Mouse (Mus musculus): ENCODE data around the gene Cyp4a32. TPM values are rescaled to one million over a fixed set of nuclear protein-coding genes. Genes with fewer than 3 reads are reported as not detected.
"Not testable (repeated sequence)": the region's sequence is repeated elsewhere in the genome, so short reads cannot be mapped to it uniquely, and the experiment has no call there.

Cyp4a32 gene
- polyA plus RNA-seq, 1 experiment from 2014 or later, result not detected

DNA sequence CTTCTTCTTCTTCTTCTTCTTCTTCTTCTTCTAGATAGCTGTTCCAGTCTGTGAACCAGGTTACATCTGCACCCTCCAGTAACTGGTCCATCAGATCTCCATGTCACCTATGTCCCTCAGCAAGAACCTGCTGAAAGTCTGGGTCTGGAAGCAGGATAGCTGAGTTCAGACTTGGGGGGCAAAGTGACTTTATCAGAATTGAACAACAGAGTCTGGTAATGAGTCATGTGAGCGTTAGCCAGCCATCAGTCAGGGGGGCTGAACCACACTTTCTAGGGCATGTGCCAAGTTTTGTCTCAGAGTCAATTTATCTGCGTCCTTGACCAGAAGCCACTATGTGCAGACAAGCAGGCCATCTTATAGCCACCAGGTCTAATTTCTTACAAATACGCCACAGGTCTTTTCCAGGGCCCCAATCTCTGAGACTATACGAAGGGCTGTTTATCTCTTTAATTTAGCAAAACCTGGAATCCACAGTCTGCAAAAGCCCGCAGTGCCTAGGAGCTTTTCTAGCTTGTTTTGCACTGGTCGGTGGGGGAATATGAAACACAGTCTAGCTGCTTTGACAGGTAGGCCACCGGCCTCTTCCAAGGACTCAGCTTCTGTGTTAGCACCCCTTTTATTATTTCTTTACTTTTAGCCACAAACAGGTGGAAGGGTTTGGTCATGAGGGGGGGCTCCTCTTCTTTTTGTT is 55.2 kb downstream of the Cyp4a32 start:
- not testable (repeated sequence) for H3K9me3 ChIP-seq (ENCODE audit: low read length); H3K4me2 ChIP-seq (replicated peaks; ENCODE audit: low read depth, low read length); H3K27me3 ChIP-seq (ENCODE audit: insufficient read depth, low read length); H3K27ac ChIP-seq (ENCODE audit: low read length); H3K36me3 ChIP-seq (ENCODE audit: insufficient read depth, low read length); H3K9ac ChIP-seq (replicated peaks; ENCODE audit: low read length); ATAC-seq (ENCODE audit: low FRiP score, low TSS enrichment); H3K4me1 ChIP-seq (ENCODE audit: insufficient read depth, low read length); H3K4me3 ChIP-seq (ENCODE audit: low read length)
- 92% methylated on average over 7 of the region's 7 CpGs for WGBS

DNA sequence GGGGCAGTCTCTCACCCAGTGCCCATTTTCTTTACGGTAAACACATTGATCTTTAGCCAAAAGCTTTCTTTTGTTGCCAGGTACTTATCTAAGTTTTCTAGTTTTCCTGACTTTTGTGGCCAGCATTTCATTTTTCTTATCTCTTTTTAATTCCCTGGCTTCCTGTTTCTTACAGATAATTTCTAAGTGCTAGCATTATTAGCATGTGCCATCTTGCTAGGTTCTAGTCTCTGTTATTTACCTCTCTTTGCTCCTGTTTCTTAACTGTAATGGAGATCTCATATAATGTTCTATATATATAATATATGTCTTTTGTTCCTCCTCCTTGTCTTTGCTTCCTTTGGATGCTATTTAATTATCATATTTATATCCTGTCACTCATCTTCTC is 55.8 kb downstream of the Cyp4a32 start:
- WGBS, result 100% methylated on average over 1 of the region's 1 CpGs
- H3K9ac ChIP-seq (replicated peaks; ENCODE audit: low read length); H3K36me3 ChIP-seq (ENCODE audit: insufficient read depth, low read length); H3K27ac ChIP-seq (ENCODE audit: low read length); H3K27me3 ChIP-seq (ENCODE audit: insufficient read depth, low read length); H3K4me1 ChIP-seq (ENCODE audit: insufficient read depth, low read length); ATAC-seq (ENCODE audit: low FRiP score, low TSS enrichment); H3K9me3 ChIP-seq (ENCODE audit: low read length); H3K4me2 ChIP-seq (replicated peaks; ENCODE audit: low read depth, low read length); H3K4me3 ChIP-seq (ENCODE audit: low read length): not testable (repeated sequence)

DNA sequence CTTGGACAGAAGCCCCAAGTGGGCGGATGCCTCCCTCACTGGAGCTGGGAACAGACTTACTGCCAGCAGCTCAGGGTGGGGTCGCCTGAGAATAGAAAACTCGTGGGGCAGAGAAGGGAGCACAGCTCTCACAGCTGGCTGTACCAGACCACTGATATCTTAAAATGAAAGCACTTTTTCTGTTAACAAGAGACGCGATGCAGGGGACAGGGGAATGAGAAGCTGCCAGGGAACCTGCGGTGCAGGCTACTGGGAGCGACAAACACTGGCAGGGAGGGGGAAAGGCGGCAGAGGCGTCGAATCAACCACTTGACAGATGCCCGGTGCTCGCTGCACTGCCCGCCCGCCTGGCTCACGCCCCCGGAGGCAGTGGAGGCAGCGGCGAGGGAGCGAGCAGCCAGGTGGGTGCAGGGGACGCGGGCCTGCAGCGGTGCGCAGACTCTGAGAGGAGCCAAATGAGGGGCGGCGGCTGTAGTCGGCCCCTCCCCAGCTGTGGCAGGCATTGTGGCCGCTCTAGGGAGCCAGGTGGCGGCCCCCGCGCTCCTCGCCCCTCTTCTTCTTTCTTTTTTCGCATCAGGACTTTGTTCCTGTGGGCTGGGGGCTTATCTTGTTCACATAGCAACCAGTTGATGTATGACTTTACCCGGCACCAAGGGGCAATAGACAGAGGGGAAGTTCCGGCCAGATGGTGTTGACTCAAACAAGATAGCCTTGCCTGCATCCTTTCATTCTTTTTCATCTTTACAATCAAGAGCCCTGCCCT is 56.5 kb downstream of the Cyp4a32 start:
- H3K27ac ChIP-seq (ENCODE audit: low read length), result no peak overlapping the region
- peak overlapping the region; percentile 49 for H3K4me3 ChIP-seq (ENCODE audit: low read length)
- 2% methylated on average over 34 of the region's 34 CpGs for WGBS
- H3K9ac ChIP-seq (replicated peaks; ENCODE audit: low read length), result peak overlapping the region; percentile 61
- H3K4me2 ChIP-seq (replicated peaks; ENCODE audit: low read depth, low read length), result peak overlapping the region; percentile 79
- no peaks in the 10 kb centered on the region for H3K27me3 ChIP-seq (ENCODE audit: insufficient read depth, low read length)
- H3K36me3 ChIP-seq (ENCODE audit: insufficient read depth, low read length), result no peaks in the 10 kb centered on the region
- ATAC-seq (ENCODE audit: low FRiP score, low TSS enrichment), result peak; percentile 88
- H3K4me1 ChIP-seq (ENCODE audit: insufficient read depth, low read length), result 0 out of 2 replicates have a peak, but pooled peaks cover 3% of the 10 kb centered on the region
- H3K9me3 ChIP-seq (ENCODE audit: low read length), result no peaks in the 10 kb centered on the region

DNA sequence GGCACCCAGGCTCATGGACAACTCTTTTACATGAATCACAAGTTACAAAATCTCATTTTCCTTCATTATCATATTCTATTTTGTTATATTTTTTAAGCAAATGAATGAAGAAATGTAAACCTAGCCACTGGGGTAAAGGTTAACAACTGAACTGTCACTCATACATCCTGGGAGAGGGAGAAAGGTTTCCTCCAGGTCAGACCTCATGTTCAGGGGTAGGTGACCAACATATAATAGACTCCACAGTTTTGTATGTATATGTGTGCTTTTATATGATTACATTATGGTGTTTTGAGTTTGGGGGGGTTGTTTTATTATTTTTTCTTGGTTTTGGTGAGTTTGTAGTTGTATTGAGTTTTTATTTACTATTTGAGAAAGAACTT is 57.1 kb downstream of the Cyp4a32 start:
- Histone ChIP-seq H3K9me3 (ENCODE audit: low read length) (no peaks in the 10 kb centered on the region), H3K36me3 (ENCODE audit: insufficient read depth, low read length) (no peaks in the 10 kb centered on the region), H3K4me2 (replicated peaks; ENCODE audit: low read depth, low read length) (peak overlapping the region; percentile 79), H3K9ac (replicated peaks; ENCODE audit: low read length) (no peak overlapping the region), H3K27ac (ENCODE audit: low read length) (no peak overlapping the region), H3K4me1 (ENCODE audit: insufficient read depth, low read length) (0 out of 2 replicates have a peak, but pooled peaks cover 3% of the 10 kb centered on the region), H3K4me3 (ENCODE audit: low read length) (no peak overlapping the region; the same call in 1 of the 2 replicates), H3K27me3 (ENCODE audit: insufficient read depth, low read length) (no peaks in the 10 kb centered on the region)
- no peak for ATAC-seq (ENCODE audit: low FRiP score, low TSS enrichment)

DNA sequence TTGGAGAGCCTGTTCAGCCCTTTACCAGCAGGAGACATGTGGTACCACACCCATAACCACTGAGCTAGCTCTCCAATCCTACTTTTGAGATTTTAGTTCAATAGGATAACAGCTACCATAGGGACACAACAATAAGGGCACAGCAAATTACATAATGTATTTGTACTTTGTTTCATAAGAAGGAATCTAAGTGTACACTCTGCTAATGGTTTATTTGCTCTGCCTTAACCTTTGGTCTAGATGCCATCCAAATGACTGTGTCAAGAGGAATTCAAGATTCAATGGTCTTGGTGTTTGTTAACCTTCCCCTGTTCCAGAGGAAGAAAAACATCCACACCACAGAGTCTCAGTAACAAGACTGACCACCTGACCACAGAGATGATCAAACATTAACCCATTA is 58.4 kb downstream of the Cyp4a32 start:
- H3K9me3 ChIP-seq (ENCODE audit: low read length), result no peaks in the 10 kb centered on the region
- no peaks in the 10 kb centered on the region for H3K36me3 ChIP-seq (ENCODE audit: insufficient read depth, low read length)
- H3K4me2 ChIP-seq (replicated peaks; ENCODE audit: low read depth, low read length), result no peak overlapping the region
- H3K4me3 ChIP-seq (ENCODE audit: low read length), result no peak overlapping the region
- no peak overlapping the region for H3K9ac ChIP-seq (replicated peaks; ENCODE audit: low read length)
- no peak for ATAC-seq (ENCODE audit: low FRiP score, low TSS enrichment)
- H3K27ac ChIP-seq (ENCODE audit: low read length), result no peak overlapping the region
- 0 out of 2 replicates have a peak, but pooled peaks cover 3% of the 10 kb centered on the region for H3K4me1 ChIP-seq (ENCODE audit: insufficient read depth, low read length)
- no peaks in the 10 kb centered on the region for H3K27me3 ChIP-seq (ENCODE audit: insufficient read depth, low read length)

Other genes starting within 250 kb of the Cyp4a32 start
- gene Cyp4a12b, start 189.3 kb upstream of the Cyp4a32 start, polyA plus RNA-seq (2015; fragmentation: Nextera tagmentation; extraction: Ambion mirVana), result 1.1 and 1.2 TPM in 2 replicates
- 1.00 and 1.0 TPM in 2 replicates for gene Cyp4a30b, start 148.4 kb upstream of the Cyp4a32 start, polyA plus RNA-seq (2015; fragmentation: Nextera tagmentation; extraction: Ambion mirVana)
- 0.40 and 0.47 TPM in 2 replicates for gene Cyp4a14, start 104.8 kb upstream of the Cyp4a32 start, polyA plus RNA-seq (2015; fragmentation: Nextera tagmentation; extraction: Ambion mirVana)
- 3.0 and 3.1 TPM in 2 replicates for gene Cyp4a10, start 82.7 kb upstream of the Cyp4a32 start, polyA plus RNA-seq (2015; fragmentation: Nextera tagmentation; extraction: Ambion mirVana)
- 41.3 and 57.4 TPM in 2 replicates for gene Cyp4a31, start 37.3 kb upstream of the Cyp4a32 start, polyA plus RNA-seq (2015; fragmentation: Nextera tagmentation; extraction: Ambion mirVana)
- gene Cyp4b1, start 46.8 kb downstream of the Cyp4a32 start, polyA plus RNA-seq (2015; fragmentation: Nextera tagmentation; extraction: Ambion mirVana), result 7.9 and 8.8 TPM in 2 replicates
- 32.7 and 41.9 TPM in 2 replicates for gene Efcab14, start 136.8 kb downstream of the Cyp4a32 start, polyA plus RNA-seq (2015; fragmentation: Nextera tagmentation; extraction: Ambion mirVana)
- 0.20 and 0.37 TPM in 2 replicates for gene Tex38, start 180.0 kb downstream of the Cyp4a32 start, polyA plus RNA-seq (2015; fragmentation: Nextera tagmentation; extraction: Ambion mirVana)
- gene Atpaf1, start 183.8 kb downstream of the Cyp4a32 start, polyA plus RNA-seq (2015; fragmentation: Nextera tagmentation; extraction: Ambion mirVana), result 58.0 and 59.7 TPM in 2 replicates
- gene Mob3c, start 227.1 kb downstream of the Cyp4a32 start, polyA plus RNA-seq (2015; fragmentation: Nextera tagmentation; extraction: Ambion mirVana), result 11.8 and 15.2 TPM in 2 replicates
- 29.9 and 31.0 TPM in 2 replicates for gene Mknk1, start 238.2 kb downstream of the Cyp4a32 start, polyA plus RNA-seq (2015; fragmentation: Nextera tagmentation; extraction: Ambion mirVana)

All from kidney, embryonic 16.5 days (tissue).